Mouse (Mus musculus) adrenal gland, adult (tissue): ENCODE measurements around the gene Ngdn.
"Not testable (repeated sequence)": the region's sequence is repeated elsewhere in the genome, so short reads cannot be mapped to it uniquely, and the experiment has no call there.

ENCODE experiments used
- DNase-seq, 2 experiments: peaks; one replicate each; pipeline ENCODE4 v3.0.0; 2022 to 2023; ENCODE audit warnings: low spot score in 1 of 2; ENCODE audit not compliant: inconsistent age in 2 of 2

The Ngdn gene

GRCm38 (mm10) chr14:55014991-55015766, at the start of gene Ngdn:
Gene Ngdn (plus strand): TSS chr14:55015454.
- peak; percentile 98 to 100 for DNase-seq

DNA sequence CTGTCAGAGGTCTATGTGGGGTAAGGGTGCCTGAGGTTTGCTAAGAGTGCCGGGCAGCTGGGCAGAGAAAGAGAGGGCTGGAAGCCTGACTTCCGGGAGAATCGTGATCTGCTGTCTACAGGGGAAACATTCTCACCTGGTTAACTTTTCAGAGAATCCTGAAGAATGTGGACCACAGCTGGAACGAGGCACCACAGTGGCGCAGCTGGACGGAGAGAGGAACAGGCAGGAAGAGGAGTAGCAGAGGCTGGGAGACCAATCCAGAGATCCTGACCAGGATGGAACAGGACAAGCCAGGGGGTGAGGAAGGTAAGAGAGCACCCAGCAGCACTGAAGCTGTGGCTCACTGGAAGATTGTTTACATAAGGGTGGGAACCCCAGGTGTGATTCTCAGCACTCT, 49.6 kb upstream of the Ngdn start:
- no peak for DNase-seq

DNA sequence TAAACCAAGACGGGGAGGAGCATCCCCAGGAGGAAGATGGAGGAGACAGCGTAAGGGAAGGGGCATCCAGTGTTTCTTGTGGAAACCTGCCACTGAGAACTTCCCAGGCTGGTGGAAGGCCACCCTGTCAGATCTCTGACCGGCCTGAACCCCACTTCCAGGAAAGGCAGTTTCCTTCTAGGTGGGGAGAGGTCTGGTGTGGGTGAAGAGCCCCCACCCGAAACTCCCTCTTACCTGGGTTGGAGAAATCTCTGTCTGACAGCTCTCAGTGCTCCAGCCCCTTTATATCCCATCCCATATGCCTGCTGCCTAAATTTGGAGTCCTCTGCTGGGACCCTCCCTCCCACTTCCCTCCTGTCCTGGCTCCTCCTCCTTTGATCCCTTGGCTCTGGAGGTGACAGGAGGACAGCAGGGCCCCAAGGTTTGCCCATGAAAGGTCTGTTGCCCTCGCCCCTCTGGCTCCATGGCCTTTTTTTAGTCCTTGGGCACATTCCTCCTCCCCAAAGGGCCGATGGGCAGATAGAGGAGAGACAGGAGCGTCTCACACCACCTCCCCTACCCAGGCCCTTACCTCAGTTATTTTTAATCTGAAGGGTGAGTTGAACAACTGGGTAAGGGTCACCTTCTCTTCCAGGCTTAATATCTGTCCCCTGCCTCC, 48.8 kb upstream of the Ngdn start, which contains the start of gene Myh6:
Myh6 (minus strand) TSS at position 608 of the 658 bp plus-strand sequence.
- DNase-seq: no peak

- DNase-seq: no peak
Measured at GRCm38 (mm10) chr14:54967874-54968273, 47.4 kb upstream of the Ngdn start.

DNA sequence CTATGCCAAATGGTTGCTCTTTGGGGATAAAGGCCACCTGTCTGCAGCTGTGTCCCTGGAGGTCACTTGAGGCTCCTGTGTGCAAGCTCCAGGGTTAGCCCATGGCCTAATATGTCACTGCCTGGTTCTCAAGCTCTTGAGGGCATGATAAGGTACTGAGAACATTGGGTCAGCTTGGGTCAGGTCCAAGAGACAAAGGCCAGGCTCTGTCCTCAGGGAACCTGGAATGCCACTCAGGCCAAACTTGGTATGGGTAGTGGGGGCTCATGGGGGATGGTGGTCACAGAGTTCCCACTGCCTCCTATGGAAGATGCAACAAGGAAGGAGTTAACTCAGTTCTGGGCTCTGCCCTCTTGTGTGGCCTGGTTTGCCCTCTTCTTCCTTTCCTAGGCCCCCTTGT, 46.9 kb upstream of the Ngdn start:
- no peak for DNase-seq

GRCm38 (mm10) chr14:54972786-54973185, 42.5 kb upstream of the Ngdn start:
- DNase-seq: not testable (repeated sequence)

DNA sequence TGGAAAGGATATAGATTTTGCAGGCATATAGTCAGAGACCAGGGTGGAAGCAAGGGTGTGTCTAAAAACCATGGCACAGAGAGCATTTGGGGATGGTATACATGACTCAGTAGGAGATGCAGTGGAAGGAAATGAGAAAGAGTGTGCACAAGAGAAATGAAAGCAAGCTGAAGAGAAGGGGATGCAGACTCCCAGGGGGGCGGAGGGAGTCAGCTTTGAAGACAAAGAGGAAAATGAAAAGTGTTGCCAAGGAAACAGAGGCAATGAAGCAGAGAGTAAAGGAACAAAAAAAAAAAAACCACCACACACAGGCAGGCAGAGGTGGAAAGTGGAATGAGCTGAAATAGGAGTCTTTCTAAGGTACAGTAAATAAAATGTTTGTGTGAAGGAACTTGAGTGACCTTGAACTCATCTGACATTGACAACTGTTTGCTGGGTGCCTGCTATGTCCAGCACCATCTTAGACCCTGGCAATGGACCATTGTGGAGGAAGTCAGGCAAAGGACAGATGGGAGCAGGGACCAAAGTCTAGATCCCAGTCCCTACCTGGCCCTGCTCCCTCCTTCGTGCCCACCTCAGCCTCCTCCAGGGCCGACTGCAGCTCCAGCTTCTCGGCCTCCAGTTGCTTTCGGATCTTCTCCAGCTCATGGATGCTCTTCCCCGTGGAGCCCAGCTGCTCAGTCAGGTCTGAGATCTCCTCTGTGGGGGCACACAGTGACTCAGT, 41.0 kb upstream of the Ngdn start:
- DNase-seq: no peak

GRCm38 (mm10) chr14:54976633-54977032, 38.6 kb upstream of the Ngdn start, which contains the start of gene Gm17428:
Gene Gm17428 (plus strand): TSS chr14:54976933.
- DNase-seq: no peak

DNA sequence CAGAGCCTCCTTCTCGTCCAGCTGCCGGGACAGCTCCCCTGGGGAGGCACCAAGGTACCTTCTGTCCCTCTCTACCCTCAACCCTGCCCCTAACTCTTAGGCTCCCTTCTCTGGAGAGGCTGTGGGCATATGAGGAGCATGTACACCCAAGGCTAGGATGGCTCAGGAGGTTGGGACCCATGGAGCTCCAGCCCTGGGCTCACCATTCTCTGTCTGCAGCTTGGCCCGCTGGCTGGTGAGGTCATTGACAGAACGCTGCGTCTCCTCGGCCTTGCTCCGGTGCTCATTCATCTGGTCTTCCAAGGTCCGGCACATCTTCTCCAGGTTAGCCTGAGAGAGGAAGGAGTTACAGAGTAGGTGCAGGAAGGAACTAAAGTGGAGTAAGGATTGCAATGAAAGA, 36.6 kb upstream of the Ngdn start:
- DNase-seq: no peak

GRCm38 (mm10) chr14:54981934-54982333, 33.3 kb upstream of the Ngdn start:
- DNase-seq: no peak

- not testable (repeated sequence) for DNase-seq
Measured at GRCm38 (mm10) chr14:54988350-54988874, 26.8 kb upstream of the Ngdn start.

GRCm38 (mm10) chr14:54988882-54989281, 26.4 kb upstream of the Ngdn start:
- DNase-seq: no peak

DNA sequence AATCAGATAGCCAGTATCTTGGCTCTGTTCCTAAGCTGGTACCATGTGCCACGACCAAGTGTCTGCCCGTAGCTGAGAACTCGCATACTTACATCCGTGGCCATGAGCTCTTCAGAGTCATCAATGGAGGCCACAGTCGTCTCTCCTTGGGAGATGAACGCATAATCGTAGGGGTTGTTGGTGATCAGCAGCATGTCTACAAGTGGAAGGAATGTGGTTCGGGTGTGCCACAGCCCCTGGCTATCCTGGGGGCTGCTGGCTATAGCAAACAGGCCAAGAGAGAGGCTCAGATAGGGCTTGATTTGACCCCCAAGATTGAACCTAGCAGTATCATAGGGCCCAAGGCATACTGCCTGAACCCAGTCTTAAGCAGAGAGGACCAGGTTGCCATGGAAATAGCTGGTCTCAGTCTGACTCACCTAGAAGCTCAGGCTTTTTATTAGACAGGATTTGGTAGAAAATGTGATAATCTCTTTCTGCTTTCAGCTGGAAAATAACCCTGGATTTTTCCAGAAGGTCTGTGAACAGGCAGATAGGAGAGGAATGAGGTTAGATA, 25.3 kb upstream of the Ngdn start:
- no peak for DNase-seq

- DNase-seq: no peak
Measured at GRCm38 (mm10) chr14:54992196-54992595, 23.1 kb upstream of the Ngdn start.

DNA sequence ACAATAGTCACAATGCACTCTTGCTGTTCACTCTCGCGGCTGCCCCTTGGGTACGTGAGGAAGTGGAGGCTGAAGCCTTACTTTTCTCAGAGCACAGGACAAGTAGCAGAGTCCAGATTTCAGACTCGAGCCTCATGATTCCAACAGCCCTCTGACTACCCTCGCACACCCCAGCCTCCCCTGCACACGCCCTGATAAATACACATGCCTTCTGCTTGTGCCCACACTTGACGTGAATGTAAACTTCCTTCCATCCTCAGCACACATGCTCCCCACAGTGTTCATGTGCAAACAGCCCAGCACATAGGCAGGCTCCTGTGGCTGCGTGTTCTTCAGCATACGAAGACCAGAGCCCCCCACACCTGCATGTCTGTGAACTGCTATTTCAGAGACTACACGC, 21.6 kb upstream of the Ngdn start:
- no peak for DNase-seq

DNA sequence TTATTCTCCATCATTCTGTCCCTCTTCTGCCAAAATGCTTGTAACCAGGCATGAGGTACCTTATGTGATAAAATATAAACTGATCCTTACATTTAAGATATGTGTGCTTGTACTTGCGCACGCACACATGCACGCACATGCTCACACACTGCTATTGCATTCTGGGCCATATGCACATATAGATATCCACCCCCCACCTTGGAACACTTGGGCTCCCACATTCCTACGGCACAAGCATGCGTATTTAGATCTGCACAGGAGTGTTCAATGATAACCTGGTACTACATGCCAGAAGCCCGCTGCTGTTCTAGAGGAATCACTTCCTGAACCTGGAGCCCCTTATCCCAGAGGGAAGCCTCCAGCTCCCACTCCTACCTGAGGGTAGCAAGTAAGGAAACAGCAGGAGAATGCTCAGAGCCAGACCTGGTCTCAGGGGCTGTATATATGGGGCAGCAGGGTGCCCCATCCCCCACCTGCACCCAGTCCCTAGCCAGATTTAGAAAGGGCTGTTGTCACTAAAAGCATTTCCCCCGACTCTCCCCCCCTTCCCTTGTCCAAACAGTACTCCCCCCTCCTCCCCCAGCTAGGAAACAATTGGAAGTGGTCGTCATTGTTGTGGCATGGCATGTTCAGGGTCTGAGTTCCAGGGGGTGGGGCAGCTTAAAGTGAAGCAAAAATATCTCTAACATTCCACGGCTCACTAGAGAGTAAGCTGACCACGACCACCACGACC, 21.0 kb upstream of the Ngdn start, which contains the start of gene Myh7:
Myh7 (minus strand) TSS at position 491 of the 733 bp plus-strand sequence.
- DNase-seq: no peak

DNA sequence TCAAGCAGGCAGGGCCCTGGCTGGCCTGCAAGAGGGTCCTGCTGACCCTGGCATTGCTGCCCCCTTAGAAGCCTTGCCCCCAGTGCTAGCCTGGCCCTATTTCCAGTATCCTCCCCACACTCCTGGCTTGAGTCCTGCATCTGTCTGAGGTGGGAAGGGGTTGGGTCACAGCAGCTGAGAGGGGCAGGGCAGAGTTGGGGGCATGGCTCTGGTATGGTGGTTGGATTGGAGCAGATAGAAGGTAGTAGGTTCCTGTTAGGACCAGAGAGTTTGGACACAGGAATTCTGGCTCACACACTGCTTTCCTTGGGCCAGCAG, 20.4 kb upstream of the Ngdn start:
- DNase-seq: no peak

GRCm38 (mm10) chr14:54995457-54996138, 19.7 kb upstream of the Ngdn start:
- no peak for DNase-seq

DNA sequence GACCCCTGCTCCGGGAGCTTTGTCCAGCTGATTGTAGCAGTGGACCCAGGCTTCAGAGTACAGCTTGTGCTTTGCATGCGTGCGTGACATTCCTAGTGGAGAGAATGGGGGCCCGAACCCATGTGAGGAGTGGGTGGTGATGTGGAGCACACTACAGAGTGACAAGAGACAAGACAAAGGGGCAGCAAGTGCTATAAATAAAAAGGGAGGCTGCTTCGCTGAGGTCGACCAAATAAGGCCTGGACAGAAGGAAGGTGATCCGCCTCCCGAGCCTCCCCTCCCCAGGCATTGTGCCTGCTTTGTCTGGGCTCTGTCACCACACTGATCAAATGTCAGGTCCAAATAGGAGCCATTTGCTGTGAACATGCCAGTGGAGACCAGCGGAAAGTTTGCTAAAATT, 18.5 kb upstream of the Ngdn start:
- no peak for DNase-seq

DNA sequence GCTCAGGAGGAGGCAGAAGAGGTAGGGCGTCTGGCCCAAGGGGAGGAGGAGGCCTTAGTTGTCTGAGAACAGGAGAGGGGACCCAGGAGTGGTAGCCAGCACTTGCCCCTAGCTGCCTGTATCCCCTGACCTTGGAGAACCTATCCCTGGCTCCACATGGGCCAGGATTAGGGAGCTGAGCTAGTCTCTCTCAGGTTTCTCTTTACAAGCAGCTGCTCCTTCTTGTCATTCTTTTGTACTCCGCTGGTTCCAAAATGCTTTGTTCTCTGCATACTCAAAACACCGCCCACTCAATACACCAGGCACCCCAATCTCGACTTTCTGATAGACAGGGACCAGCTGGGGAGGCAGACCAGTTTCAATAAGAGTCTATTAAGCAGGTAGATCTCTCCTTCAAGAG, 18.0 kb upstream of the Ngdn start:
- DNase-seq: no peak
